Mouse (Mus musculus): ENCODE data around the gene Nme7. TPM values are rescaled to one million over a fixed set of nuclear protein-coding genes. Genes with fewer than 3 reads are reported as not detected.
A peak's percentile ranks its signal among the peaks of the same experiment; 100 is the strongest.

The Nme7 gene
- polyA plus RNA-seq, 1 experiment from 2014 or later = 30.4 TPM

DNA sequence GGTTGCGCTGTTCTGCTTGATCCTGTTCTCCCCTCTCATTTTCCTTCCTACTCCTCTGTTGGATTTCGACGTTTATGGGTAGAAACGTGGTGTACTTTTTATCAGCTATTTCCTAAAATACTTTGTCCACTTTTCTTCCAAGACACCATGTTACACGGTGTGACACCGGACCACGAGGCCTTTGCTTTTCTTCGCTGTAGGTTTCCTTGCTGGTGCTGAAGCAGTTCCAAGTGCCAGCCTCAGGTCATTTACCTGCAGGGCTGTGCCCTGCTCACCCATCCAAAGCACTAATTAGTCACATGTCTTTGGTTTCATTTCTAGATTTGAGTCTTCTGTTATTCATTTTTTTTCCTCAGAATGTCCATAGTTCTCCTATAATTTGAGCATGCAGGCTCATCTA lies 79.7 kb downstream of the Nme7 start:
- H3K4me2 ChIP-seq (replicated peaks; ENCODE audit: low read depth, low read length) = no peak overlapping the region
- ATAC-seq (ENCODE audit: low FRiP score) (no peak), DNase-seq (ENCODE audit: low spot score) (no peak)
- 92% methylated on average over 8 of the region's 8 CpGs for WGBS
- no peaks in the 10 kb centered on the region for H3K27me3 ChIP-seq (ENCODE audit: control insufficient read depth, insufficient read depth, low read length)
- no peak overlapping the region for H3K9ac ChIP-seq (ENCODE audit: low read depth, low read length)
- no peaks in the 10 kb centered on the region for H3K9me3 ChIP-seq (ENCODE audit: control insufficient read depth, low read length)
- no peak overlapping the region for H3K27ac ChIP-seq (ENCODE audit: low read depth, low read length)
- no peak overlapping the region for H3K4me3 ChIP-seq (ENCODE audit: low read depth, low read length)
- H3K36me3 ChIP-seq (ENCODE audit: control insufficient read depth, insufficient read depth, low read length) = no peaks in the 10 kb centered on the region
- no peaks in the 10 kb centered on the region for H3K4me1 ChIP-seq (replicated peaks; ENCODE audit: control insufficient read depth, insufficient read depth, low read length)

GRCm38 (mm10) chr1:164384354-164384753 lies 80.4 kb downstream of the Nme7 start:
- WGBS = 93% methylated on average over 10 of the region's 10 CpGs
- no peak overlapping the region for H3K4me3 ChIP-seq (ENCODE audit: low read depth, low read length)
- H3K27ac ChIP-seq (ENCODE audit: low read depth, low read length) = no peak overlapping the region
- H3K4me2 ChIP-seq (replicated peaks; ENCODE audit: low read depth, low read length) = no peak overlapping the region
- ATAC-seq (ENCODE audit: low FRiP score) = no peak
- H3K27me3 ChIP-seq (ENCODE audit: control insufficient read depth, insufficient read depth, low read length) = no peaks in the 10 kb centered on the region
- no peaks in the 10 kb centered on the region for H3K9me3 ChIP-seq (ENCODE audit: control insufficient read depth, low read length)
- H3K36me3 ChIP-seq (ENCODE audit: control insufficient read depth, insufficient read depth, low read length) = no peaks in the 10 kb centered on the region
- H3K4me1 ChIP-seq (replicated peaks; ENCODE audit: control insufficient read depth, insufficient read depth, low read length) = no peaks in the 10 kb centered on the region
- no peak overlapping the region for H3K9ac ChIP-seq (ENCODE audit: low read depth, low read length)
- DNase-seq (ENCODE audit: low spot score) = no peak

DNA sequence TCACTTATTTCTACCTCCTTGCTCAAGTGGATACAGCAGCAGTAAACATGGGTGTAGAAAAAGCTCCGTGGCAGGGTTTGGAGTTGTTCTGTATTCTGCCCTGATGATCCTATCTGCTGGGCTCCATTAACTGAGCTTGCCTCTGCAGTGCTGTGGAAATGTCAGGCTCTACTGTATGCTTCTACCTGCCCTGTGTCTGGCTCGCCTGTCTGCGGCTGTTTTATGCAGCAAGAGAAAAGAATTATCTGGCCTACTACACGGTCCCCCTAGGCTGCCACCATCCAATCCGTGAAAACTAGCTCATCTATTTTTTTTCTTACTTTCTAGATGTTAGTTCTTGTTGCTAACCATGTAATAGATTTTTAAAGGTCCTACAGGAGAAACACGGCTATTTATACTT lies 81.1 kb downstream of the Nme7 start:
- H3K27me3 ChIP-seq (ENCODE audit: control insufficient read depth, insufficient read depth, low read length) = no peaks in the 10 kb centered on the region
- 92% methylated on average over 6 of the region's 6 CpGs for WGBS
- H3K4me3 ChIP-seq (ENCODE audit: low read depth, low read length) = no peak overlapping the region
- no peak overlapping the region for H3K9ac ChIP-seq (ENCODE audit: low read depth, low read length)
- DNase-seq (ENCODE audit: low spot score) (no peak), ATAC-seq (ENCODE audit: low FRiP score) (no peak)
- no peaks in the 10 kb centered on the region for H3K4me1 ChIP-seq (replicated peaks; ENCODE audit: control insufficient read depth, insufficient read depth, low read length)
- no peak overlapping the region for H3K4me2 ChIP-seq (replicated peaks; ENCODE audit: low read depth, low read length)
- H3K36me3 ChIP-seq (ENCODE audit: control insufficient read depth, insufficient read depth, low read length) = no peaks in the 10 kb centered on the region
- no peak overlapping the region for H3K27ac ChIP-seq (ENCODE audit: low read depth, low read length)
- H3K9me3 ChIP-seq (ENCODE audit: control insufficient read depth, low read length) = no peaks in the 10 kb centered on the region

DNA sequence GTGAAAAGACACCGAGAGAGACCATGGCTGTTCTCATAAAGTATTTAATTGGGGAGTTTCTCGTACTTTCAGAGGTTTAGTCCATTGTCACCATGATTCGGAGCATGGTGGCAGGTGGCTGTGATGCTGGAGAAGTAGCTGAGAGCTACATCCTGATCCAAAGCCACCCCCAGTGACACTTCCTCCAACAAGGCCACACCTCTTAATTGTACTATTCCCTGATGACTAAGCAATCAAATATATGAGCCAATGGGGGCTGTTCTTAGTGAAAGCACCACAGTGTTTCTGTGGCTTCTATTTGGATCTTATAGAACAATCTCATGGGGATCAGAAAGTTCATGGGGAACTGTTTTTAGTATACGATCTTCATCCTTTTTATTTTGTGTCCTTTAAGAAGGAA lies 85.8 kb downstream of the Nme7 start:
- H3K4me3 ChIP-seq (ENCODE audit: low read depth, low read length) = no peak overlapping the region
- no peak for ATAC-seq (ENCODE audit: low FRiP score)

GRCm38 (mm10) chr1:164392176-164392575 lies 88.3 kb downstream of the Nme7 start:
- H3K4me2 ChIP-seq (replicated peaks; ENCODE audit: low read depth, low read length) = no peak overlapping the region
- no peaks in the 10 kb centered on the region for H3K36me3 ChIP-seq (ENCODE audit: control insufficient read depth, insufficient read depth, low read length)
- H3K9ac ChIP-seq (ENCODE audit: low read depth, low read length) = no peak overlapping the region
- no peaks in the 10 kb centered on the region for H3K9me3 ChIP-seq (ENCODE audit: control insufficient read depth, low read length)
- WGBS = 33% methylated on average over 3 of the region's 3 CpGs
- peak; percentile 90 for ATAC-seq (ENCODE audit: low FRiP score)
- no peak overlapping the region; the same call in 1 of the 2 replicates for H3K27ac ChIP-seq (ENCODE audit: low read depth, low read length)
- H3K27me3 ChIP-seq (ENCODE audit: control insufficient read depth, insufficient read depth, low read length) = no peaks in the 10 kb centered on the region
- H3K4me3 ChIP-seq (ENCODE audit: low read depth, low read length) = no peak overlapping the region
- peak; percentile 71 for DNase-seq (ENCODE audit: low spot score)
- no peaks in the 10 kb centered on the region for H3K4me1 ChIP-seq (replicated peaks; ENCODE audit: control insufficient read depth, insufficient read depth, low read length)

More for the DNA sequence above, 85.8 kb downstream of the Nme7 start:
- no peak for DNase-seq (ENCODE audit: low spot score)
- Histone ChIP-seq H3K36me3 (ENCODE audit: control insufficient read depth, insufficient read depth, low read length) (no peaks in the 10 kb centered on the region), H3K4me2 (replicated peaks; ENCODE audit: low read depth, low read length) (no peak overlapping the region), H3K9me3 (ENCODE audit: control insufficient read depth, low read length) (no peaks in the 10 kb centered on the region), H3K27me3 (ENCODE audit: control insufficient read depth, insufficient read depth, low read length) (no peaks in the 10 kb centered on the region), H3K27ac (ENCODE audit: low read depth, low read length) (no peak overlapping the region), H3K4me1 (replicated peaks; ENCODE audit: control insufficient read depth, insufficient read depth, low read length) (no peaks in the 10 kb centered on the region), H3K9ac (ENCODE audit: low read depth, low read length) (no peak overlapping the region)
- 87% methylated on average over 4 of the region's 4 CpGs for WGBS

DNA sequence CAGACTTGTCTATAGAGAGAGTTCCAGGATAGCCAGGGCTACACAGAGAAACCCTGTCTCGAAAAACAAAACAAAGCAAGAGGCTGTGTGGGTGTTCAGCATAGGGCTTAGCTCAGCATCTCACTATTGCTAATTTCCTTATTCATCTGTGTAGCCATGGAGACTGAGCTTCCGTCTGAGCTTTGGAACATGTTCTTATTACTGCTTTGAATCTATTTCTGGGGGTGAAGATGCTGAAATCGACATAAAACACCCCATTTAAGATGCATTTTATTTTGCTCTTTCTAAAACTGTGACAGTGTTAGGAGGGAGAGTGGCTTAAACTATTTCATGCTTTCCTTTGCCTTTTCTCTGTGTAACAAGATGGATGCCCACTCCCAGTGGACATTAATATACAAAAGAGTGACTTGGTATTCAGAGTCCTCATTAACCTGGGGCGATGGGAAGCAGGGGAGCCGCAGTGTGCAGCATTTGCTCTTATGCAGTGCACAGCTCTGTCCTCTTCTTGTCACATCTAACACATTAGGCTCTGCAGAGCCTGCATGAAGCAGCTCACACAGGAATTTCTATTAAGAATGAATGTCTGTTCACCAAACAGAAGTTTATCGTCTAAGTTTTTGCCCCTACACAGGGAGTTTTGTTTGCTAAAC lies 91.3 kb downstream of the Nme7 start:
- peak overlapping the region; percentile 56 for H3K27ac ChIP-seq (ENCODE audit: low read depth, low read length)
- peak; percentile 77 for ATAC-seq (ENCODE audit: low FRiP score)
- DNase-seq (ENCODE audit: low spot score) = peak; percentile 24

GRCm38 (mm10) chr1:164397672-164398071 lies 93.8 kb downstream of the Nme7 start:
- no peak overlapping the region for H3K4me2 ChIP-seq (replicated peaks; ENCODE audit: low read depth, low read length)

More for the DNA sequence above, 91.3 kb downstream of the Nme7 start:
- Histone ChIP-seq H3K4me2 (replicated peaks; ENCODE audit: low read depth, low read length) (no peak overlapping the region), H3K4me1 (replicated peaks; ENCODE audit: control insufficient read depth, insufficient read depth, low read length) (no peaks in the 10 kb centered on the region), H3K9ac (ENCODE audit: low read depth, low read length) (no peak overlapping the region), H3K36me3 (ENCODE audit: control insufficient read depth, insufficient read depth, low read length) (no peaks in the 10 kb centered on the region), H3K27me3 (ENCODE audit: control insufficient read depth, insufficient read depth, low read length) (no peaks in the 10 kb centered on the region), H3K4me3 (ENCODE audit: low read depth, low read length) (no peak overlapping the region), H3K9me3 (ENCODE audit: control insufficient read depth, low read length) (no peaks in the 10 kb centered on the region)
- 65% methylated on average over 6 of the region's 6 CpGs for WGBS

GRCm38 (mm10) chr1:164399578-164399977 lies 95.7 kb downstream of the Nme7 start:
- DNase-seq (ENCODE audit: low spot score) (no peak), ATAC-seq (ENCODE audit: low FRiP score) (no peak)
- WGBS = 90% methylated on average over 3 of the region's 3 CpGs
- Histone ChIP-seq H3K9me3 (ENCODE audit: control insufficient read depth, low read length) (0 out of 2 replicates have a peak, but pooled peaks cover 2% of the 10 kb centered on the region), H3K27ac (ENCODE audit: low read depth, low read length) (no peak overlapping the region), H3K27me3 (ENCODE audit: control insufficient read depth, insufficient read depth, low read length) (no peaks in the 10 kb centered on the region), H3K4me3 (ENCODE audit: low read depth, low read length) (no peak overlapping the region), H3K4me2 (replicated peaks; ENCODE audit: low read depth, low read length) (no peak overlapping the region), H3K4me1 (replicated peaks; ENCODE audit: control insufficient read depth, insufficient read depth, low read length) (no peaks in the 10 kb centered on the region), H3K9ac (ENCODE audit: low read depth, low read length) (no peak overlapping the region), H3K36me3 (ENCODE audit: control insufficient read depth, insufficient read depth, low read length) (no peaks in the 10 kb centered on the region)

More at GRCm38 (mm10) chr1:164397672-164398071, 93.8 kb downstream of the Nme7 start:
- ATAC-seq (ENCODE audit: low FRiP score) (no peak), DNase-seq (ENCODE audit: low spot score) (no peak)
- no peak overlapping the region for H3K27ac ChIP-seq (ENCODE audit: low read depth, low read length)
- 0 out of 2 replicates have a peak, but pooled peaks cover 2% of the 10 kb centered on the region for H3K9me3 ChIP-seq (ENCODE audit: control insufficient read depth, low read length)
- H3K9ac ChIP-seq (ENCODE audit: low read depth, low read length) = no peak overlapping the region
- no peak overlapping the region for H3K4me3 ChIP-seq (ENCODE audit: low read depth, low read length)
- H3K4me1 ChIP-seq (replicated peaks; ENCODE audit: control insufficient read depth, insufficient read depth, low read length) = no peaks in the 10 kb centered on the region
- no peaks in the 10 kb centered on the region for H3K36me3 ChIP-seq (ENCODE audit: control insufficient read depth, insufficient read depth, low read length)
- no peaks in the 10 kb centered on the region for H3K27me3 ChIP-seq (ENCODE audit: control insufficient read depth, insufficient read depth, low read length)
- 63% methylated on average over 4 of the region's 4 CpGs for WGBS

DNA sequence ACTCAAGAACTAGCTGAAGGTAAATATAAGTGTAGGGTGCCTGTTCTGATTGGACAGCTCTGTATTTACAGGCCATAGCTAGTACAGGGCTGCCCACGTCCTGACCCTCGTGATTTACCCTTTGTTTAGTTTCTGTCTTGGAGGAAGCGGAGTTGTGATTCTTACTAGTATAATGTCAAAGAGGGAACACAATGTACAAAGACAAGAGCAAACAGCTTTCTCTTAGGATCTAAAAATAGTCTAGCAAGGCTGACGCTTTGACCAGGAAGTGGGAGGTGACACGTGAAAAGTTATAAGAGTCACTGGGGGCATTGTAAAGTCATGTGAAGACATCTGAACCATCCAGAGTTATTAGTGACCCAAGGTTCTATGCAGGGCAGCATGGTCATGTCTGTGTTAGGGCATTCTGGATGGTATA lies 101.5 kb downstream of the Nme7 start:
- no peak overlapping the region for H3K4me3 ChIP-seq (ENCODE audit: low read depth, low read length)
- no peaks in the 10 kb centered on the region for H3K4me1 ChIP-seq (replicated peaks; ENCODE audit: control insufficient read depth, insufficient read depth, low read length)
- no peak overlapping the region for H3K9ac ChIP-seq (ENCODE audit: low read depth, low read length)
- DNase-seq (ENCODE audit: low spot score) (no peak), ATAC-seq (ENCODE audit: low FRiP score) (no peak)
- 0 out of 2 replicates have a peak, but pooled peaks cover 2% of the 10 kb centered on the region for H3K9me3 ChIP-seq (ENCODE audit: control insufficient read depth, low read length)
- no peak overlapping the region for H3K4me2 ChIP-seq (replicated peaks; ENCODE audit: low read depth, low read length)
- 66% methylated on average over 5 of the region's 5 CpGs for WGBS
- H3K36me3 ChIP-seq (ENCODE audit: control insufficient read depth, insufficient read depth, low read length) = no peaks in the 10 kb centered on the region
- no peak overlapping the region for H3K27ac ChIP-seq (ENCODE audit: low read depth, low read length)
- H3K27me3 ChIP-seq (ENCODE audit: control insufficient read depth, insufficient read depth, low read length) = no peaks in the 10 kb centered on the region

Data from hindbrain, embryonic 11.5 days (tissue).